In the genomic region with DNA sequence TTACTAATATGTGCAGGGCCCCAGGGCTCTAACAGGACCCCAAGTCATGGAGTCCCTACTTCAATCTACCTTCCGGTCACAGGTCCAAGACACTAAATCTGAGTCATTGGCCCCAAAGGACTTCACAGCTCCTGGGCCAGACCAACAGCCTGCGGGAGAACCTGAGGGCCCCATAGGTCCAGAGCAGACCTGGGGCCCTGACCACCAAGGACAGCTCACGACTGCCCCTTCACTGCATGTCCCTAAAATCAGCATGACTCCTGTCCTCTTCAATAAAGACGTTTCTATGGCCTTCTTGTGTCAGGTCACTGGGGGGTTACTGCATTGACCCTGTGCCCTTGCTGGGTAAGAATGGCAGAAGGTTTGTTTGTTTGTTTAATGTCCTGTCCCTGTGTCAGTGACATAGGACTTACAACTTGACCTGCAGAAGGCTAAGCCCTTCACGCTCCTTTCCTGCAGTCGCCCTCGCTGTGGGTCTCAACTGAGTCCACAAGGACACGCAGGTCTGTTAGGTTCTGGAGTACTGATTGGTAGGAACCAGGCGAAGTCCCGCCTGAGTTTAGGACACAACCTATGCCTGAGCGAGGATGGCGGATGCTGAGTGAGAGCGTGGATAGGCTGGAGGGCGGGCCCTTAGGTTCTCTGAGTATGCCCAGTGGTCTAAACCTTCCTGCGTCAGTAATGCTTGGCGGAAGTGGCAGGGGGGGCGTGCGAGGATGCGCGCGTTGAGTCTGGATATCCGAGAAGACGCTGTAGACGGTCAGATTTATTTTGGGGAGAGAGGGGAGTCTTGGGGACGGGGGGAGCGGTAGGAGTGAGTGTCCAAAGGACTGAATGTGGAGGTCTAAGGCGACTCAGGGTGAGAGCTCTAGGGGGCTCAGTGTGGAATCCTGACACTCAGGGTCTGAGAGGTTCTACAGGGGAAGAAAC, we compare ENCODE assay signal across 8 mouse cellular contexts. TPM values are rescaled to one million over a fixed set of nuclear protein-coding genes. Genes with fewer than 3 reads are reported as not detected.
DNase-seq lines count a peak whose midpoint lies in the region; ATAC-seq and TF ChIP-seq lines count a peak whose summit lies in the region.

A gene (plus strand): TSS at position 642 of the 930 bp plus-strand sequence.

- H3K4me3 ChIP-seq in E14TG2a.4 (replicated peaks; ENCODE audit: low read length), result peak within 1 kb of the TSS; percentile 95
- H3K4me3 ChIP-seq in forebrain, embryonic 12.5 days (replicated peaks), result peak within 1 kb of the TSS; percentile 69
- peak within 1 kb of the TSS; percentile 74 for H3K4me3 ChIP-seq in heart, postnatal 0 days (ENCODE audit: low read depth, low read length)
- H3K4me3 ChIP-seq in liver, embryonic 16.5 days (ENCODE audit: low read depth, low read length), result peak within 1 kb of the TSS; percentile 62
- H3K4me3 ChIP-seq in neural tube, embryonic 13.5 days, result peak within 1 kb of the TSS; percentile 68
- H3K4me3 ChIP-seq in testis, adult 2 months (ENCODE audit: control insufficient read depth, low read depth, low read length), result peak within 1 kb of the TSS; percentile 81

- TF ChIP-seq CTCF in E14TG2a.4 (conservative IDR thresholded peaks at IDR 0.05; ENCODE audit: low read length), result no peak
- TF ChIP-seq CTCF in heart, postnatal 0 days (IDR thresholded peaks at IDR 0.05; ENCODE audit: low read depth), result no peak
- TF ChIP-seq CTCF in testis, adult 2 months (IDR thresholded peaks at IDR 0.05; ENCODE audit: control insufficient read depth, insufficient read depth, insufficient replicate concordance, low read depth, low read length), result no peak

- TF ChIP-seq EP300 in heart, postnatal 0 days (IDR thresholded peaks at IDR 0.05; ENCODE audit: low read depth), result no peak

- no peaks in the 10 kb centered on the region for H3K27me3 ChIP-seq in E14TG2a.4 (ENCODE audit: insufficient read depth, low read length)
- no peaks in the 10 kb centered on the region for H3K27me3 ChIP-seq in forebrain, embryonic 12.5 days
- H3K27me3 ChIP-seq in heart, postnatal 0 days (ENCODE audit: control insufficient read depth, insufficient read depth, low read length), result no peaks in the 10 kb centered on the region
- H3K27me3 ChIP-seq in liver, embryonic 16.5 days (ENCODE audit: control insufficient read depth, insufficient read depth, low read depth, low read length), result no peaks in the 10 kb centered on the region
- no peaks in the 10 kb centered on the region for H3K27me3 ChIP-seq in neural tube, embryonic 13.5 days
- H3K27me3 ChIP-seq in testis, adult 2 months (ENCODE audit: control insufficient read depth, insufficient read depth, low read length), result no peaks in the 10 kb centered on the region

- ATAC-seq in forebrain, embryonic 12.5 days (ENCODE audit: low FRiP score), result peak; percentile 99
- peak; percentile 100 for ATAC-seq in heart, postnatal 0 days (ENCODE audit: insufficient read depth, low read depth)
- ATAC-seq in liver, embryonic 16.5 days (ENCODE audit: low read depth), result peak; percentile 100
- ATAC-seq in neural tube, embryonic 13.5 days (ENCODE audit: low read depth), result peak; percentile 99

- H3K36me3 ChIP-seq in E14TG2a.4 (ENCODE audit: insufficient read depth, low read length), result peaks cover 47% of the 10 kb centered on the region
- H3K36me3 ChIP-seq in forebrain, embryonic 12.5 days (replicated peaks), result peaks cover 38% of the 10 kb centered on the region
- H3K36me3 ChIP-seq in heart, postnatal 0 days (replicated peaks; ENCODE audit: control insufficient read depth, insufficient read depth, low read length), result peaks cover 4% of the 10 kb centered on the region
- no peaks in the 10 kb centered on the region for H3K36me3 ChIP-seq in liver, embryonic 16.5 days (ENCODE audit: control insufficient read depth, insufficient read depth)
- peaks cover 63% of the 10 kb centered on the region for H3K36me3 ChIP-seq in neural tube, embryonic 13.5 days
- no peaks in the 10 kb centered on the region for H3K36me3 ChIP-seq in testis, adult 2 months (ENCODE audit: control insufficient read depth, insufficient read depth, low read length)

- H3K9ac ChIP-seq in forebrain, embryonic 12.5 days, result peak within 1 kb of the TSS; percentile 80
- H3K9ac ChIP-seq in heart, postnatal 0 days (replicated peaks; ENCODE audit: low read depth, low read length), result peak within 1 kb of the TSS; percentile 59
- H3K9ac ChIP-seq in liver, embryonic 16.5 days (ENCODE audit: low read depth, low read length), result peak within 1 kb of the TSS; percentile 55
- H3K9ac ChIP-seq in neural tube, embryonic 13.5 days, result peak within 1 kb of the TSS; percentile 81

- H3K27ac ChIP-seq in forebrain, embryonic 12.5 days, result peak within 1 kb of the TSS; percentile 69
- peak within 1 kb of the TSS; percentile 86 for H3K27ac ChIP-seq in heart, postnatal 0 days (ENCODE audit: low read depth)
- no peak within 1 kb of the TSS; the same call in 1 of the 2 replicates for H3K27ac ChIP-seq in liver, embryonic 16.5 days (ENCODE audit: low read length)
- peak within 1 kb of the TSS; percentile 84 for H3K27ac ChIP-seq in neural tube, embryonic 13.5 days (replicated peaks)
- H3K27ac ChIP-seq in testis, adult 2 months (ENCODE audit: control insufficient read depth, insufficient read depth, low read depth, low read length), result peak within 1 kb of the TSS; percentile 39

- peak within 1 kb of the TSS; percentile 94 for H3K4me2 ChIP-seq in forebrain, embryonic 12.5 days
- H3K4me2 ChIP-seq in heart, postnatal 0 days (ENCODE audit: low read depth, low read length), result peak within 1 kb of the TSS; percentile 89
- H3K4me2 ChIP-seq in liver, embryonic 16.5 days (ENCODE audit: low read depth, low read length), result peak within 1 kb of the TSS; percentile 78
- peak within 1 kb of the TSS; percentile 91 for H3K4me2 ChIP-seq in neural tube, embryonic 13.5 days

- 4% methylated on average over 27 of the region's 27 CpGs for WGBS in forebrain, embryonic 12.5 days
- 4% methylated on average over 27 of the region's 27 CpGs for WGBS in heart, postnatal 0 days
- 4% methylated on average over 27 of the region's 27 CpGs for WGBS in liver, embryonic 16.5 days (ENCODE audit: insufficient replicate concordance)
- 3% methylated on average over 27 of the region's 27 CpGs for WGBS in neural tube, embryonic 13.5 days

- H3K9me3 ChIP-seq in E14TG2a.4 (ENCODE audit: low read length), result no peaks in the 10 kb centered on the region
- H3K9me3 ChIP-seq in forebrain, embryonic 12.5 days, result no peaks in the 10 kb centered on the region
- no peaks in the 10 kb centered on the region for H3K9me3 ChIP-seq in heart, postnatal 0 days (replicated peaks; ENCODE audit: control insufficient read depth, low read length)
- H3K9me3 ChIP-seq in liver, embryonic 16.5 days (replicated peaks; ENCODE audit: control insufficient read depth, low read length), result no peaks in the 10 kb centered on the region
- no peaks in the 10 kb centered on the region for H3K9me3 ChIP-seq in neural tube, embryonic 13.5 days

- peaks cover 49% of the 10 kb centered on the region for H3K4me1 ChIP-seq in E14TG2a.4 (replicated peaks; ENCODE audit: low read depth, low read length)
- peaks cover 21% of the 10 kb centered on the region for H3K4me1 ChIP-seq in forebrain, embryonic 12.5 days
- peaks cover 10% of the 10 kb centered on the region; the same call in 1 of the 2 replicates for H3K4me1 ChIP-seq in heart, postnatal 0 days (ENCODE audit: control insufficient read depth, insufficient read depth)
- peaks cover 12% of the 10 kb centered on the region for H3K4me1 ChIP-seq in liver, embryonic 16.5 days (ENCODE audit: control insufficient read depth, low read depth, low read length)
- H3K4me1 ChIP-seq in neural tube, embryonic 13.5 days (replicated peaks), result peaks cover 24% of the 10 kb centered on the region
- peaks cover 19% of the 10 kb centered on the region for H3K4me1 ChIP-seq in testis, adult 2 months (ENCODE audit: control insufficient read depth, insufficient read depth, low read length)

- peak; percentile 81 for TF ChIP-seq POLR2A in testis, adult 2 months (IDR thresholded peaks at IDR 0.05; ENCODE audit: control insufficient read depth, low read depth, low read length)

- peak; percentile 85 for DNase-seq in c-Kit-positive CD71-positive TER-119-positive erythroid progenitor cells, embryonic 14.5 days (ENCODE audit: low spot score)
- DNase-seq in heart, postnatal 0 days (ENCODE audit: low spot score), result peak; percentile 98
- DNase-seq in kidney, postnatal 4 days, result peak; percentile 92 to 96

RNA-seq across cellular contexts. Expression of the gene that starts here (rescaled TPM):
- polyA plus RNA-seq in forebrain, embryonic 12.5 days (2016; fragmentation: Nextera tagmentation; extraction: Ambion mirVana), result 73.2 and 79.0 TPM in 2 replicates
- total RNA-seq in heart, postnatal 0 days (2014; rRNA removed; ENCODE audit: low replicate concordance), result 40.0 and 57.2 TPM in 2 replicates
- 63.5 and 71.2 TPM in 2 replicates for polyA plus RNA-seq in heart, postnatal 0 days (2015; fragmentation: Nextera tagmentation; extraction: Ambion mirVana)
- 15.8 and 18.0 TPM in 2 replicates for polyA plus RNA-seq in liver, embryonic 16.5 days (2015; fragmentation: Nextera tagmentation; extraction: Ambion mirVana)
- 120 and 123 TPM in 2 replicates for polyA plus RNA-seq in neural tube, embryonic 13.5 days (2015; fragmentation: Nextera tagmentation; extraction: Ambion mirVana)
- polyA plus RNA-seq in testis, adult 2 months (2012; rRNA removed), result 36.5 and 38.0 TPM in 2 replicates
